Mouse (Mus musculus): ENCODE results near the gene Katnbl1. TPM values are rescaled to one million over a fixed set of nuclear protein-coding genes. Genes with fewer than 3 reads are reported as not detected.

Katnbl1 gene
- 43.6 and 44.2 TPM in 2 replicates for polyA plus RNA-seq (2016; fragmentation: Nextera tagmentation; extraction: Ambion mirVana)

- H3K27ac ChIP-seq (replicated peaks): peak within 1 kb of the TSS; percentile 97
- peak within 1 kb of the TSS; percentile 98 for H3K4me3 ChIP-seq
- WGBS: under 1% methylated on average over 72 of the region's 72 CpGs
- H3K9me3 ChIP-seq: no peaks in the 10 kb centered on the region
- peaks cover 10% of the 10 kb centered on the region for H3K4me1 ChIP-seq
- peak; percentile 96 for DNase-seq (ENCODE audit: low spot score)
- peaks cover 7% of the 10 kb centered on the region; the same call in 1 of the 2 replicates for H3K36me3 ChIP-seq (replicated peaks)
- no peaks in the 10 kb centered on the region for H3K27me3 ChIP-seq (replicated peaks; ENCODE audit: low read depth, poor library complexity, severe bottlenecking)
These were observed at the start of gene Katnbl1 for GRCm38 (mm10) chr2:112378973-112379898. TSS of gene Katnbl1 (plus strand) at chr2:112379211.

- H3K9me3 ChIP-seq: no peaks in the 10 kb centered on the region
- no peak for DNase-seq (ENCODE audit: low spot score)
- H3K4me3 ChIP-seq: no peak overlapping the region
- no peaks in the 10 kb centered on the region for H3K27me3 ChIP-seq (replicated peaks; ENCODE audit: low read depth, poor library complexity, severe bottlenecking)
- no peaks in the 10 kb centered on the region for H3K4me1 ChIP-seq
- H3K27ac ChIP-seq (replicated peaks): no peak overlapping the region
- WGBS: 73% methylated on average over 4 of the region's 4 CpGs
- H3K36me3 ChIP-seq (replicated peaks): peaks cover 12% of the 10 kb centered on the region
These were observed 46.7 kb upstream of the Katnbl1 start for GRCm38 (mm10) chr2:112332051-112332898.

DNA sequence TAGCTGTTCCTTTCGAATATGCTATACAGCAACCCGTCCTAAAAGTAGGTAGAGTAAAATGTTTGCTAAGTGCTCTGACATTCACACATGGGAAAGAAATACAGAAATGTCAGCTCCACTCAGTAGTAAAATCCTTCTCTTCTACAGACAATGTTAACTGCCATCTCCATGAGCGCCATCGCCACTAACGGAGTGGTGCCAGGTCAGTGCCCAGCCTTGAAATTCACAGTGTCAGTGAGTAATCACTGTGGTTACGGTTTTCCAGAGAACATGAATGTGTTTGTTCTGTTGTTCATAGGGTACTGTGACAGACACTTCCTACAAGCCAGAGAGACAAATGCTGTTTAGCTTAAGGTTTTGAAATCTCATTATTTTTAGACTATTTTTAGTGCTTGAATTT, 41.8 kb upstream of the Katnbl1 start:
- H3K27me3 ChIP-seq (replicated peaks; ENCODE audit: low read depth, poor library complexity, severe bottlenecking): no peaks in the 10 kb centered on the region
- no peak for DNase-seq (ENCODE audit: low spot score)

GRCm38 (mm10) chr2:112339736-112340135, 39.3 kb upstream of the Katnbl1 start:
- WGBS: 92% methylated on average over 2 of the region's 2 CpGs
- Histone ChIP-seq H3K4me3 (no peak overlapping the region), H3K9me3 (no peaks in the 10 kb centered on the region), H3K27me3 (replicated peaks; ENCODE audit: low read depth, poor library complexity, severe bottlenecking) (no peaks in the 10 kb centered on the region), H3K4me1 (no peaks in the 10 kb centered on the region), H3K36me3 (replicated peaks) (peaks cover 30% of the 10 kb centered on the region), H3K27ac (replicated peaks) (no peak overlapping the region)
- no peak for DNase-seq (ENCODE audit: low spot score)

More for the DNA sequence above, 41.8 kb upstream of the Katnbl1 start:
- peaks cover 28% of the 10 kb centered on the region for H3K36me3 ChIP-seq (replicated peaks)
- no peaks in the 10 kb centered on the region for H3K9me3 ChIP-seq
- H3K4me1 ChIP-seq: no peaks in the 10 kb centered on the region
- no peak overlapping the region for H3K27ac ChIP-seq (replicated peaks)
- WGBS: 94% methylated on average over 6 of the region's 6 CpGs
- no peak overlapping the region for H3K4me3 ChIP-seq

DNA sequence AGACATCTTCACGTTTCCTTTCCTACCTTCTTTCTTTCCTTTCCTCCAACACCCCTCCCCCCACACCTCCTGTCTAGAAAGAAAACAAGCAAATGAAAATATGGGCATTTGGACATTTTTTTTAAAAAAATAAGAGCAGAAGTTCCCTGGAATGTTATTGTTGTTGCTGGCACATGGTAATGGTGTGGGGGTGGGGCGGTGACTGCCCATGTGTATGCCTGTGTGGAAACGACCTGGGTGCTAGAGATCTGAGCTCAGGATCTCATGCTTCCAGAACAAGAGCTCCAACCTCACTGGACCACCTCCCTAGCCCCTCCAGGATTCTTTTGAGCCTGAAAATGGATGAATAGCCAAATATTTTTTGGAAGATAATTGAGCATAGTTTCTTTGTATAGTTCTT, 37.9 kb upstream of the Katnbl1 start:
- Histone ChIP-seq H3K4me1 (no peaks in the 10 kb centered on the region), H3K36me3 (replicated peaks) (peaks cover 26% of the 10 kb centered on the region), H3K27ac (replicated peaks) (no peak overlapping the region), H3K27me3 (replicated peaks; ENCODE audit: low read depth, poor library complexity, severe bottlenecking) (no peaks in the 10 kb centered on the region), H3K9me3 (no peaks in the 10 kb centered on the region), H3K4me3 (no peak overlapping the region)
- no peak for DNase-seq (ENCODE audit: low spot score)
- WGBS: 75% methylated on average over 3 of the region's 3 CpGs

GRCm38 (mm10) chr2:112348246-112348645, 30.8 kb upstream of the Katnbl1 start:
- peaks cover 29% of the 10 kb centered on the region; the same call in 1 of the 2 replicates for H3K36me3 ChIP-seq (replicated peaks)
- 89% methylated on average over 3 of the region's 3 CpGs for WGBS
- no peaks in the 10 kb centered on the region for H3K27me3 ChIP-seq (replicated peaks; ENCODE audit: low read depth, poor library complexity, severe bottlenecking)
- H3K27ac ChIP-seq (replicated peaks): no peak overlapping the region
- H3K4me1 ChIP-seq: no peaks in the 10 kb centered on the region
- H3K9me3 ChIP-seq: no peaks in the 10 kb centered on the region
- no peak for DNase-seq (ENCODE audit: low spot score)
- H3K4me3 ChIP-seq: no peak overlapping the region

- H3K4me3 ChIP-seq: no peak overlapping the region
- no peaks in the 10 kb centered on the region for H3K27me3 ChIP-seq (replicated peaks; ENCODE audit: low read depth, poor library complexity, severe bottlenecking)
- 90% methylated on average over 7 of the region's 7 CpGs for WGBS
- no peak overlapping the region for H3K27ac ChIP-seq (replicated peaks)
- H3K36me3 ChIP-seq (replicated peaks): peaks cover 51% of the 10 kb centered on the region
- no peaks in the 10 kb centered on the region for H3K9me3 ChIP-seq
- no peak for DNase-seq (ENCODE audit: low spot score)
- H3K4me1 ChIP-seq: no peaks in the 10 kb centered on the region
These were observed 25.1 kb upstream of the Katnbl1 start for GRCm38 (mm10) chr2:112353685-112354455.

DNA sequence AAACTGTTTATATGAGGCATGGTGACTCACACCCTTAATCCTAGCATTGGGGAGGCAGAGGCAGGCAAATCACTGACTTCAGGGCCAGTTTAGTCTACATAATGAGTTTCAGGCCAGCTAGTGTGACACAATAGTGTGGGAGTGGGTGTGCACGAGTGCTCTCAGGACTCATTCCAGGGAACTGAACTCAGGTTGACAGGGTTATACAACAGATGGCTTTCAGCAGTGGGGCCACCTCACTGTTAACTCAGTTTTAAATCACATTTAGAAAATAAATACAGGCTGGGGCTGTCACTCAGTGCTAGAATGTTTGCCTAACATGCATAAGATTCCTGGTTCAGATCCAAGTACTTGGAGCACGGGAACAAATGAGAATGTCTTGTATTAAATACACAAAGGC, 19.4 kb upstream of the Katnbl1 start:
- Histone ChIP-seq H3K4me1 (no peaks in the 10 kb centered on the region), H3K36me3 (replicated peaks) (peaks cover 85% of the 10 kb centered on the region)

GRCm38 (mm10) chr2:112360012-112360780, 18.8 kb upstream of the Katnbl1 start:
- no peak overlapping the region for H3K27ac ChIP-seq (replicated peaks)

More for the DNA sequence above, 19.4 kb upstream of the Katnbl1 start:
- Histone ChIP-seq H3K27me3 (replicated peaks; ENCODE audit: low read depth, poor library complexity, severe bottlenecking) (no peaks in the 10 kb centered on the region), H3K4me3 (no peak overlapping the region), H3K27ac (replicated peaks) (no peak overlapping the region), H3K9me3 (no peaks in the 10 kb centered on the region)
- WGBS: 82% methylated on average over 2 of the region's 2 CpGs
- DNase-seq (ENCODE audit: low spot score): no peak

DNA sequence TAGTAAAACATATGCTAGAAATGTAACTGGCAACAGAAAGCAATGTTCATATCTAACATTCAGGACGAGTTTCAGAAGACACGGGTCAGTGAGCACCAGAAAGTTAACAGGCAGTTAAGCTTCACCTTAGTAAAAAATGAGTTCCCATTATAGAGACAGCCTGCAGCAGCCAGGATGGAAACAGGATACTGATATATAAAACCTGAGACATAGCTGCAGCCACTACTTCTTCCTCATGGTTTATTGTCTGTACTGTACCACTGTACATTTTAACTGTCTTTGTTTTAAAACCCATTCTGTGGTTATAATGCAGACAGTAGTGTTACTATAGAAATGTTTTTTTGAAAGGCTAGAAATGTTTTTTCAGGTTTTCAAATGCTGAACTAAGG, 18.2 kb upstream of the Katnbl1 start:
- no peak overlapping the region for H3K27ac ChIP-seq (replicated peaks)
- H3K9me3 ChIP-seq: no peaks in the 10 kb centered on the region
- DNase-seq (ENCODE audit: low spot score): no peak
- no peaks in the 10 kb centered on the region for H3K4me1 ChIP-seq
- H3K4me3 ChIP-seq: no peak overlapping the region
- H3K27me3 ChIP-seq (replicated peaks; ENCODE audit: low read depth, poor library complexity, severe bottlenecking): no peaks in the 10 kb centered on the region
- WGBS: 86% methylated on average over 2 of the region's 2 CpGs
- H3K36me3 ChIP-seq (replicated peaks): peaks cover 91% of the 10 kb centered on the region

More at GRCm38 (mm10) chr2:112360012-112360780, 18.8 kb upstream of the Katnbl1 start:
- H3K36me3 ChIP-seq (replicated peaks): peaks cover 89% of the 10 kb centered on the region
- 93% methylated on average over 12 of the region's 12 CpGs for whole genome bisulfite sequencing
- H3K4me1 ChIP-seq: no peaks in the 10 kb centered on the region
- DNase-seq (ENCODE audit: low spot score): no peak
- no peaks in the 10 kb centered on the region for H3K27me3 ChIP-seq (replicated peaks; ENCODE audit: low read depth, poor library complexity, severe bottlenecking)
- no peaks in the 10 kb centered on the region for H3K9me3 ChIP-seq
- H3K4me3 ChIP-seq: no peak overlapping the region

DNA sequence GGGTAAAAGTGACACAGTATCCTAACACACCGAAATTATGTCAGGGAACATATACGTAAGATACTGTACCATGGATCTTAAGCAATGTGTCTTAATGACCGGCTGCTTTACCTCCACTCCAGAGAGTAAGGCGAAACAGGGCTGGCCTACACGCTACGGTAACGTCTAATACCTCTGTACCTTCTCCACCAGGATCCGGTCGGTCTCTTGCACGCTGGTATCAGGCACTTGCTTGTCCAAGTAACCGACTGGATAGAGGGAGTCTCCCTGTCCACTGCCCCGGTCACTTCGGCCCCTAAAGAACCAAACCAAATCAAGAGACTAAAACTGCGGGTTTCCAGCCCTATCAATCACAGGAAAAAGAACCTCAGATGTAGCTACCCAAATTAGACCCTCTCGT, 11.8 kb upstream of the Katnbl1 start:
- Histone ChIP-seq H3K9me3 (no peaks in the 10 kb centered on the region), H3K36me3 (replicated peaks) (peaks cover 29% of the 10 kb centered on the region), H3K27me3 (replicated peaks; ENCODE audit: low read depth, poor library complexity, severe bottlenecking) (no peaks in the 10 kb centered on the region), H3K27ac (replicated peaks) (peak overlapping the region; percentile 89), H3K4me1 (peaks cover 20% of the 10 kb centered on the region), H3K4me3 (peak overlapping the region; percentile 94)
- 22% methylated on average over 15 of the region's 15 CpGs for WGBS
- peak; percentile 11 for DNase-seq (ENCODE audit: low spot score)

Data from embryonic facial prominence, embryonic 10.5 days (tissue).